9 mouse cellular contexts compared by ENCODE assay signal in genomic region chr17:56119431-56119830, GRCm38 (mm10). TPM values are rescaled to one million over a fixed set of nuclear protein-coding genes. Genes with fewer than 3 reads are reported as not detected.
DNase-seq lines count a peak whose midpoint lies in the region; ATAC-seq and TF ChIP-seq lines count a peak whose summit lies in the region.
"Had no signal": no experiment of that assay in that cellular context is flagged by ENCODE, and none has a peak within 500 bp of the region (broad histone marks: within the 10 kb centered on the region; RNA-seq: fewer than 3 reads in every experiment).

No protein-coding gene starts in this region.

- H3K27me3 ChIP-seq in liver, adult 2 months (ENCODE audit: control insufficient read depth, insufficient read depth, low read length): no peaks in the 10 kb centered on the region
- H3K27me3 ChIP-seq in embryonic facial prominence, embryonic 14.5 days (replicated peaks; ENCODE audit: control insufficient read depth, insufficient read depth, low read length): peaks cover 70% of the 10 kb centered on the region
- peaks cover 79% of the 10 kb centered on the region for H3K27me3 ChIP-seq in neural tube, embryonic 15.5 days (replicated peaks)

- TF ChIP-seq POLR2A in liver, adult 2 months (IDR thresholded peaks at IDR 0.05; ENCODE audit: extremely low read depth, insufficient read depth, low read length): no peak

- H3K27ac ChIP-seq in liver, adult 2 months (replicated peaks; ENCODE audit: insufficient read depth, low read depth, low read length): peak overlapping the region; percentile 95
- H3K27ac ChIP-seq in embryonic facial prominence, embryonic 14.5 days (replicated peaks; ENCODE audit: low read depth, low read length): no peak overlapping the region
- no peak overlapping the region for H3K27ac ChIP-seq in neural tube, embryonic 15.5 days (replicated peaks)
- H3K27ac ChIP-seq: liver, embryonic 14.5 days had no signal

- no peak overlapping the region for H3K4me2 ChIP-seq in embryonic facial prominence, embryonic 14.5 days (ENCODE audit: low read depth, low read length)
- H3K4me2 ChIP-seq in neural tube, embryonic 15.5 days: peak overlapping the region; percentile 20; the same call in 1 of the 2 replicates

- H3K36me3 ChIP-seq in liver, adult 2 months (ENCODE audit: control insufficient read depth, insufficient read depth, low read length): peaks cover 4% of the 10 kb centered on the region; the same call in 1 of the 2 replicates
- no peaks in the 10 kb centered on the region for H3K36me3 ChIP-seq in embryonic facial prominence, embryonic 14.5 days (ENCODE audit: control insufficient read depth, insufficient read depth, low read length)
- peaks cover 22% of the 10 kb centered on the region for H3K36me3 ChIP-seq in neural tube, embryonic 15.5 days

- TF ChIP-seq CTCF in liver, adult 2 months (IDR thresholded peaks at IDR 0.05; ENCODE audit: low read depth, low read length): no peak

- 30% methylated on average over 12 of the region's 12 CpGs for WGBS in liver, adult 2 months
- 38% methylated on average over 12 of the region's 12 CpGs for WGBS in embryonic facial prominence, embryonic 14.5 days
- WGBS in neural tube, embryonic 15.5 days: 45% methylated on average over 12 of the region's 12 CpGs

- H3K9me3 ChIP-seq in embryonic facial prominence, embryonic 14.5 days (ENCODE audit: control insufficient read depth, low read length): peaks cover 16% of the 10 kb centered on the region
- H3K9me3 ChIP-seq in neural tube, embryonic 15.5 days (replicated peaks): peaks cover 10% of the 10 kb centered on the region

- DNase-seq in gastrocnemius, postnatal 25 days: peak; percentile 12
- no peak for DNase-seq in gastrocnemius, postnatal 36 days
- peak; percentile 77 for DNase-seq in liver, adult 2 months (ENCODE audit: extremely low read depth, low read depth, low spot score)
- DNase-seq in liver: no peak
- no peak for DNase-seq in embryonic facial prominence, embryonic 14.5 days (ENCODE audit: low spot score)
- no peak for DNase-seq in testis, postnatal 10 days (ENCODE audit: low spot score)
- DNase-seq in layer of hippocampus, postnatal 36 days: no peak

- peaks cover 25% of the 10 kb centered on the region for H3K4me1 ChIP-seq in liver, adult 2 months (ENCODE audit: control insufficient read depth, insufficient read depth, low read length)
- H3K4me1 ChIP-seq in embryonic facial prominence, embryonic 14.5 days (ENCODE audit: control insufficient read depth, insufficient read depth, low read length): peaks cover 8% of the 10 kb centered on the region; the same call in 1 of the 2 replicates
- H3K4me1 ChIP-seq in neural tube, embryonic 15.5 days: peaks cover 17% of the 10 kb centered on the region

- H3K79me2 ChIP-seq in liver, adult 2 months (ENCODE audit: control insufficient read depth, insufficient read depth, low read length): peaks cover 10% of the 10 kb centered on the region; the same call in 1 of the 2 replicates

- peak overlapping the region; percentile 92 for H3K9ac ChIP-seq in liver, adult 2 months (ENCODE audit: low read depth, low read length)
- no peak overlapping the region for H3K9ac ChIP-seq in embryonic facial prominence, embryonic 14.5 days (ENCODE audit: low read depth, low read length)
- no peak overlapping the region for H3K9ac ChIP-seq in neural tube, embryonic 15.5 days (replicated peaks)
- H3K9ac ChIP-seq: liver, embryonic 14.5 days had no signal

- intact Hi-C loops in gastrocnemius, postnatal 36 days (cut with DNase I): no loop called here

- H3K4me3 ChIP-seq in liver, adult 2 months (ENCODE audit: insufficient read depth, low read depth, low read length): peak overlapping the region; percentile 86
- peak overlapping the region; percentile 4; the same call in 1 of the 2 replicates for H3K4me3 ChIP-seq in embryonic facial prominence, embryonic 14.5 days (ENCODE audit: low read depth, low read length)
- H3K4me3 ChIP-seq in neural tube, embryonic 15.5 days (replicated peaks): no peak overlapping the region

- ATAC-seq in embryonic facial prominence, embryonic 14.5 days (ENCODE audit: low read depth): no peak
- no peak for ATAC-seq in neural tube, embryonic 15.5 days (ENCODE audit: low FRiP score)

RNA-seq across cellular contexts. Expression of gene Plin5, which starts 2.0 kb away (rescaled TPM):
- 10 to 100 TPM; 27.7 to 29.0 TPM for total RNA-seq in gastrocnemius, postnatal 25 days (2021)
- total RNA-seq in gastrocnemius, postnatal 36 days (2021): 10 to 100 TPM; 26.5 to 43.5 TPM
- 19.2 and 24.6 TPM in 2 replicates for total RNA-seq in liver, adult 2 months (2014; rRNA removed)
- polyA plus RNA-seq in liver, adult 2 months (2012; rRNA removed): 42.7 and 58.2 TPM in 2 replicates
- polyA plus RNA-seq in embryonic facial prominence, embryonic 14.5 days (2014; fragmentation: Nextera tagmentation; extraction: Ambion mirVana): 0.54 and 0.57 TPM in 2 replicates
- 2.4 and 2.7 TPM in 2 replicates for polyA plus RNA-seq in neural tube, embryonic 15.5 days (2015; fragmentation: Nextera tagmentation; extraction: Ambion mirVana)
- under 1 TPM; 0.40 to 0.63 TPM for total RNA-seq in layer of hippocampus, postnatal 36 days (2021)

RNA-seq across cellular contexts. Expression of gene Lrg1, which starts 2.4 kb away (rescaled TPM):
- total RNA-seq in gastrocnemius, postnatal 25 days (2021): 10 to 100 TPM; 13.4 to 24.9 TPM
- 10 to 100 TPM; 14.9 to 15.7 TPM for total RNA-seq in gastrocnemius, postnatal 36 days (2021)
- 90.0 and 116 TPM in 2 replicates for total RNA-seq in liver, adult 2 months (2014; rRNA removed)
- 543 and 600 TPM in 2 replicates for polyA plus RNA-seq in liver, adult 2 months (2012; rRNA removed)
- 0.62 and 1.3 TPM in 2 replicates for polyA plus RNA-seq in embryonic facial prominence, embryonic 14.5 days (2014; fragmentation: Nextera tagmentation; extraction: Ambion mirVana)
- 0.22 and 0.63 TPM in 2 replicates for polyA plus RNA-seq in neural tube, embryonic 15.5 days (2015; fragmentation: Nextera tagmentation; extraction: Ambion mirVana)
- total RNA-seq in layer of hippocampus, postnatal 36 days (2021): 1 to 10 TPM in 1 of 2 experiments, under 1 TPM in 1; 0.40 to 1.7 TPM

RNA-seq across cellular contexts. Expression of gene Plin4, which starts 9.8 kb away (rescaled TPM):
- total RNA-seq in gastrocnemius, postnatal 25 days (2021): 100 to 1,000 TPM; 177 to 234 TPM
- 100 to 1,000 TPM; 242 to 290 TPM for total RNA-seq in gastrocnemius, postnatal 36 days (2021)
- total RNA-seq in liver, adult 2 months (2014; rRNA removed): 2.1 and 2.3 TPM in 2 replicates
- polyA plus RNA-seq in liver, adult 2 months (2012; rRNA removed): 1.8 and 2.8 TPM in 2 replicates
- 0.08 and 0.33 TPM in 2 replicates for polyA plus RNA-seq in embryonic facial prominence, embryonic 14.5 days (2014; fragmentation: Nextera tagmentation; extraction: Ambion mirVana)
- 0.09 and 0.10 TPM in 2 replicates for polyA plus RNA-seq in neural tube, embryonic 15.5 days (2015; fragmentation: Nextera tagmentation; extraction: Ambion mirVana)
- total RNA-seq in layer of hippocampus, postnatal 36 days (2021): 1 to 10 TPM; 1.4 to 6.8 TPM

RNA-seq across cellular contexts. Expression of gene Sema6b, which starts 20.7 kb away (rescaled TPM):
- total RNA-seq in gastrocnemius, postnatal 25 days (2021): 1 to 10 TPM; 1.9 to 4.2 TPM
- 1 to 10 TPM; 2.8 to 2.9 TPM for total RNA-seq in gastrocnemius, postnatal 36 days (2021)
- 1.3 TPM in 2 replicates for total RNA-seq in liver, adult 2 months (2014; rRNA removed)
- polyA plus RNA-seq in liver, adult 2 months (2012; rRNA removed): 2.7 and 3.9 TPM in 2 replicates
- polyA plus RNA-seq in embryonic facial prominence, embryonic 14.5 days (2014; fragmentation: Nextera tagmentation; extraction: Ambion mirVana): 4.3 and 5.4 TPM in 2 replicates
- polyA plus RNA-seq in neural tube, embryonic 15.5 days (2015; fragmentation: Nextera tagmentation; extraction: Ambion mirVana): 12.3 and 16.2 TPM in 2 replicates
- 100 to 1,000 TPM; 129 to 138 TPM for total RNA-seq in layer of hippocampus, postnatal 36 days (2021)

RNA-seq across cellular contexts. Expression of gene Hdgfl2, which starts 40.0 kb away (rescaled TPM):
- total RNA-seq in gastrocnemius, postnatal 25 days (2021): 10 to 100 TPM; 21.5 to 24.2 TPM
- 10 to 100 TPM; 20.2 to 26.5 TPM for total RNA-seq in gastrocnemius, postnatal 36 days (2021)
- total RNA-seq in liver, adult 2 months (2014; rRNA removed): 11.3 and 13.8 TPM in 2 replicates
- polyA plus RNA-seq in liver, adult 2 months (2012; rRNA removed): 29.0 and 30.2 TPM in 2 replicates
- 75.6 and 84.3 TPM in 2 replicates for polyA plus RNA-seq in embryonic facial prominence, embryonic 14.5 days (2014; fragmentation: Nextera tagmentation; extraction: Ambion mirVana)
- polyA plus RNA-seq in neural tube, embryonic 15.5 days (2015; fragmentation: Nextera tagmentation; extraction: Ambion mirVana): 124 and 134 TPM in 2 replicates
- 100 to 1,000 TPM; 115 to 121 TPM for total RNA-seq in layer of hippocampus, postnatal 36 days (2021)

Comparison
In these comparisons a context has a peak if more than half of its experiments do, and no peak if none do; other contexts are left out.
1. DNase-seq: peak in gastrocnemius, postnatal 25 days (single experiment) and liver, adult 2 months (single experiment); none in gastrocnemius, postnatal 36 days (0 of 2), liver (single experiment), embryonic facial prominence, embryonic 14.5 days (single experiment), testis, postnatal 10 days (single experiment) and layer of hippocampus, postnatal 36 days (0 of 2).
2. RNA of gene Plin5, which starts 2.0 kb away (total RNA-seq): 26.5 to 43.5 TPM in gastrocnemius, postnatal 36 days, 27.7 to 29.0 TPM in gastrocnemius, postnatal 25 days and 19.2 to 24.6 TPM in liver, adult 2 months; 0.40 to 0.63 TPM in layer of hippocampus, postnatal 36 days; every median in the first group is over 10 times any median in the second.
3. RNA of gene Lrg1, which starts 2.4 kb away (total RNA-seq): 90.0 to 116 TPM in liver, adult 2 months, 13.4 to 24.9 TPM in gastrocnemius, postnatal 25 days and 14.9 to 15.7 TPM in gastrocnemius, postnatal 36 days; 0.40 to 1.7 TPM in layer of hippocampus, postnatal 36 days; every median in the first group is over 4 times any median in the second.
4. RNA of gene Plin4, which starts 9.8 kb away (total RNA-seq): 242 to 290 TPM in gastrocnemius, postnatal 36 days and 177 to 234 TPM in gastrocnemius, postnatal 25 days; 1.4 to 6.8 TPM in layer of hippocampus, postnatal 36 days and 2.1 to 2.3 TPM in liver, adult 2 months; every median in the first group is over 10 times any median in the second.